Mouse (Mus musculus) CH12.LX (cell line): ENCODE data around the gene Dcdc2a. TPM values are rescaled to one million over a fixed set of nuclear protein-coding genes. Genes with fewer than 3 reads are reported as not detected.
A peak's percentile ranks its signal among the peaks of the same experiment; 100 is the strongest.

Source experiments
- DNase-seq: peaks from one replicate; pipeline ENCODE4 v3.0.0-alpha.2; 2013; ENCODE audit errors: extremely low read depth
- H3K27ac ChIP-seq: 2 replicates; pipeline ENCODE4 v1.5.1; 2012; ENCODE audit warnings: low read depth, mild to moderate bottlenecking, control low read depth, moderate library complexity; ENCODE audit not compliant: insufficient read depth
- H3K27me3 ChIP-seq: replicated peaks from 2 replicates; pipeline ENCODE3; 2012; ENCODE audit warnings: inconsistent platforms
- H3K36me3 ChIP-seq, 2 experiments: replicated peaks in 1 of 2; 2 replicates each; pipeline versions ENCODE3 to v1.6.1; 2012; ENCODE audit warnings: inconsistent platforms in 1 of 2, low read length in 1 of 2, mild to moderate bottlenecking in 1 of 2, mixed read lengths in 1 of 2, moderate library complexity in 1 of 2; ENCODE audit not compliant: control insufficient read depth in 1 of 2, insufficient read depth in 1 of 2
- H3K4me1 ChIP-seq, 2 experiments: 2 replicates each; pipeline ENCODE4 v1.6.1; 2012; ENCODE audit warnings: inconsistent platforms in 1 of 2, moderate library complexity in 1 of 2; ENCODE audit not compliant: insufficient read depth in 2 of 2, control insufficient read depth in 1 of 2
- H3K4me2 ChIP-seq: 2 replicates; pipeline ENCODE4 v1.6.1; 2012; ENCODE audit warnings: low read depth, mild to moderate bottlenecking, control low read depth; ENCODE audit not compliant: poor library complexity, insufficient read depth, severe bottlenecking
- H3K4me3 ChIP-seq, 3 experiments: fragments of 150-350 bp in 1 of 3; sonication (generic) in 1 of 3; replicated peaks in 1 of 3; 2 replicates each; pipeline versions ENCODE3 to v1.5.1; 2011 to 2012; ENCODE audit warnings: low read depth in 2 of 3, low read length in 2 of 3, mild to moderate bottlenecking in 2 of 3, moderate library complexity in 2 of 3, control low read depth in 1 of 3, improper control_type of control experiment in 1 of 3, inconsistent platforms in 1 of 3, mixed read lengths in 1 of 3; ENCODE audit not compliant: poor library complexity in 1 of 3
- H3K79me2 ChIP-seq: replicated peaks from 2 replicates; pipeline ENCODE4 v1.6.1; 2012; ENCODE audit warnings: mild to moderate bottlenecking, moderate library complexity; ENCODE audit not compliant: control insufficient read depth, poor library complexity, insufficient read depth, severe bottlenecking; ENCODE audit errors: extremely low read depth
- H3K9ac ChIP-seq: 2 replicates; pipeline ENCODE4 v1.6.1; 2012; ENCODE audit warnings: low read depth, mild to moderate bottlenecking, control low read depth, moderate library complexity; ENCODE audit not compliant: insufficient read depth
- H3K9me3 ChIP-seq: replicated peaks from 2 replicates; pipeline ENCODE3; 2012; ENCODE audit warnings: low read length, inconsistent platforms, mixed read lengths
- CTCF ChIP-seq, 2 experiments: IDR thresholded peaks in 1 of 2; conservative IDR thresholded peaks in 1 of 2; 2 replicates each; pipeline ENCODE4 v1.5.1; 2011 to 2012; ENCODE audit warnings: low read depth in 2 of 2, low read length in 2 of 2, improper control_type of control experiment in 1 of 2, inconsistent platforms in 1 of 2, mild to moderate bottlenecking in 1 of 2, moderate library complexity in 1 of 2
- ELF1 ChIP-seq: IDR thresholded peaks from 2 replicates; pipeline ENCODE4 v1.6.1; 2014; ENCODE audit warnings: low read depth, mild to moderate bottlenecking, inconsistent platforms, low read length, improper control_type of control experiment
- ETS1 ChIP-seq: conservative IDR thresholded peaks from 2 replicates; pipeline ENCODE4 v1.6.1; 2012; ENCODE audit warnings: low read depth, mild to moderate bottlenecking, inconsistent platforms, low read length, improper control_type of control experiment, moderate library complexity
- JUND ChIP-seq: conservative IDR thresholded peaks from 2 replicates; pipeline ENCODE4 v1.6.1; 2011; ENCODE audit warnings: low read depth, low read length, improper control_type of control experiment
- MAFK ChIP-seq: IDR thresholded peaks from 2 replicates; pipeline ENCODE4 v1.6.1; 2011; ENCODE audit warnings: low read length, improper control_type of control experiment; ENCODE audit not compliant: insufficient replicate concordance
- MAX ChIP-seq: IDR thresholded peaks from 2 replicates; pipeline ENCODE4 v1.6.1; 2011; ENCODE audit warnings: low read length, improper control_type of control experiment
- MAZ ChIP-seq: IDR thresholded peaks from 2 replicates; pipeline ENCODE4 v1.6.1; 2012; ENCODE audit warnings: low read depth, mild to moderate bottlenecking, inconsistent platforms, low read length, improper control_type of control experiment, moderate library complexity
- NELFE ChIP-seq: IDR thresholded peaks from 2 replicates; pipeline ENCODE4 v1.6.1; 2011; ENCODE audit warnings: low read depth, low read length, improper control_type of control experiment
- NRF1 ChIP-seq: IDR thresholded peaks from 2 replicates; pipeline ENCODE4 v1.6.1; 2014; ENCODE audit warnings: low read depth, mild to moderate bottlenecking, inconsistent platforms, low read length, improper control_type of control experiment, moderate library complexity
- POLR2AphosphoS2 ChIP-seq: IDR thresholded peaks from 2 replicates; pipeline ENCODE4 v1.6.1; 2011; ENCODE audit warnings: low read depth, low read length, improper control_type of control experiment
- RAD21 ChIP-seq: IDR thresholded peaks from 2 replicates; pipeline ENCODE4 v1.6.1; 2011; ENCODE audit warnings: low read depth, mild to moderate bottlenecking, low read length, improper control_type of control experiment, moderate library complexity
- RCOR1 ChIP-seq: conservative IDR thresholded peaks from 2 replicates; pipeline ENCODE4 v1.6.1; 2012; ENCODE audit warnings: low read depth, mild to moderate bottlenecking, inconsistent platforms, low read length, improper control_type of control experiment
- SIN3A ChIP-seq: IDR thresholded peaks from 2 replicates; pipeline ENCODE4 v1.6.1; 2012; ENCODE audit warnings: low read length, improper control_type of control experiment, inconsistent platforms
- SMC3 ChIP-seq: IDR thresholded peaks from 2 replicates; pipeline ENCODE4 v1.6.1; 2011; ENCODE audit warnings: low read depth, low read length, improper control_type of control experiment
- TCF12 ChIP-seq: IDR thresholded peaks from 2 replicates; pipeline ENCODE4 v1.6.1; 2014; ENCODE audit warnings: low read depth, mild to moderate bottlenecking, inconsistent platforms, low read length, improper control_type of control experiment
- UBTF ChIP-seq: IDR thresholded peaks from 2 replicates; pipeline ENCODE4 v1.6.1; 2012; ENCODE audit warnings: low read depth, mild to moderate bottlenecking, inconsistent platforms, low read length, improper control_type of control experiment, moderate library complexity
- USF1 ChIP-seq: IDR thresholded peaks from 2 replicates; pipeline ENCODE4 v1.6.1; 2014; ENCODE audit warnings: low read depth, mild to moderate bottlenecking, inconsistent platforms, low read length, improper control_type of control experiment
- ZKSCAN1 ChIP-seq: IDR thresholded peaks from 2 replicates; pipeline ENCODE4 v1.6.1; 2012; ENCODE audit warnings: low read depth, inconsistent platforms, low read length, improper control_type of control experiment, borderline replicate concordance
- ZNF384 ChIP-seq: IDR thresholded peaks from 2 replicates; pipeline ENCODE4 v1.6.1; 2012; ENCODE audit warnings: low read depth, low read length, improper control_type of control experiment, inconsistent platforms
- dilution Hi-C: fragments of 300-500 bp; cut with MboI; formaldehyde crosslinking; loops from 2 replicates; pipeline ENCODE4 v1.14.3; 2020; ENCODE audit warnings: low sequenced_read_pairs; ENCODE audit not compliant: extremely low pct_unique_long_range_greater_than_20kb, extremely low pct_ligation_motif_present
- in situ Hi-C: fragments of 300-500 bp; cut with MboI; formaldehyde crosslinking; loops from 3 replicates; pipeline ENCODE4 v1.14.3; 2019; ENCODE audit warnings: low sequenced_read_pairs, low pct_ligation_motif_present, low pct_unique_long_range_greater_than_20kb, mixed read lengths
- polyA plus RNA-seq: library from polyadenylated mRNA; unstranded; fragments of >175 nt; gene quantifications from 2 replicates; pipeline ENCODE4 v1.2.1, GENCODE M21; 2012; ENCODE audit warnings: low read depth; ENCODE audit not compliant: insufficient read length
- total RNA-seq, 2 experiments: library from RNA; depleted of rRNA; stranded (reverse); fragments of 300-350 nt in 1 of 2; fragments of >200 nt in 1 of 2; gene quantifications; 2 replicates each; pipeline ENCODE4 v1.2.3; 2012 to 2014

The Dcdc2a gene
- total and polyA plus RNA-seq, 3 experiments: not detected

DNA sequence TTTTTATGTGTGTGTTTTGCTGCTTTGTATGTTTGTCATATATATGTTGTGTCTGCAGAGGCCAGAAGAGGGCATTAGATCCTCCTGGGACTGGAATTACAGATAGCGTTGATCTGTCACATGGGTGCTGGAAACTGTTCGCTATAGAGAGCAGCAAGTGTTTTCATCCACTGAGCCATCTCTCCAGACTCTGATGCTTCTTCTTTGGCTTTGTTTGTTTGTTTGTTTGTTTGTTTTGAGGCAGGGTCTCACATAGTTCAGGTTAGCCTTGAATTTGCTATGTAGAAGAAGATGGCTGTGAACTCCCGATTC is 28.7 kb upstream of the Dcdc2a start:
- no peak for DNase-seq
- dilution Hi-C loops: no loop called here
- Histone ChIP-seq H3K36me3 (no peaks in the 10 kb centered on the region), H3K27ac (no peak overlapping the region), H3K9me3 (no peaks in the 10 kb centered on the region), H3K4me1 (0 out of 4 replicates have a peak, but pooled peaks cover 0 to 4% of the 10 kb centered on the region in 2 experiments), H3K4me3 (no peak overlapping the region), H3K4me2 (no peak overlapping the region), H3K79me2 (no peaks in the 10 kb centered on the region), H3K27me3 (no peaks in the 10 kb centered on the region), H3K9ac (no peak overlapping the region)
- no peak for TF ChIP-seq NELFE
- no peak for TF ChIP-seq RAD21
- TF ChIP-seq CTCF (conservative IDR thresholded peaks at IDR 0.05 in 1 of 2, IDR thresholded peaks at IDR 0.05 in 1 of 2; ENCODE audit: low read depth in 2 of 2, low read length in 2 of 2): peak in 1 of 2 experiments; percentile 28; a peak in 2 of 4 replicates
- no peak for TF ChIP-seq SMC3
- TF ChIP-seq MAZ: no peak
- TF ChIP-seq RCOR1: no peak
- in situ Hi-C loops: no loop called here

- H3K27ac ChIP-seq: no peak overlapping the region
- no peaks in the 10 kb centered on the region for H3K27me3 ChIP-seq
- H3K36me3 ChIP-seq: no peaks in the 10 kb centered on the region
- no peak overlapping the region for H3K4me3 ChIP-seq
- H3K9me3 ChIP-seq: no peaks in the 10 kb centered on the region
- no peak for DNase-seq
- H3K79me2 ChIP-seq: no peaks in the 10 kb centered on the region
- dilution Hi-C loops (no loop called here), in situ Hi-C loops (no loop called here)
- H3K4me1 ChIP-seq: no peaks in the 10 kb centered on the region
- no peak overlapping the region for H3K4me2 ChIP-seq
- TF ChIP-seq MAFK (no peak), ETS1 (no peak), POLR2AphosphoS2 (no peak), ZKSCAN1 (no peak), ZNF384 (no peak), UBTF (no peak), NELFE (no peak)
- TF ChIP-seq, all 38 proteins: peak for 0
- no peak overlapping the region for H3K9ac ChIP-seq
These were observed 16.3 kb upstream of the Dcdc2a start for GRCm38 (mm10) chr13:25039488-25039887.

- dilution Hi-C loops (no loop called here), in situ Hi-C loops (no loop called here)
- Histone ChIP-seq H3K4me2 (no peak overlapping the region), H3K79me2 (no peaks in the 10 kb centered on the region)
- no peak for TF ChIP-seq NRF1
- no peak for TF ChIP-seq JUND
- no peak for TF ChIP-seq MAZ
- TF ChIP-seq RAD21: no peak
- no peak for TF ChIP-seq USF1
- TF ChIP-seq MAX: no peak
- no peak for TF ChIP-seq TCF12
- TF ChIP-seq ELF1: no peak
- no peak for TF ChIP-seq ZNF384
- TF ChIP-seq SIN3A: no peak
- TF ChIP-seq, all 38 proteins: peak for 0
- no peak for DNase-seq
- Histone ChIP-seq H3K4me3 (no peak overlapping the region), H3K27ac (no peak overlapping the region), H3K9me3 (peaks cover 6% of the 10 kb centered on the region), H3K9ac (no peak overlapping the region), H3K27me3 (no peaks in the 10 kb centered on the region), H3K4me1 (no peaks in the 10 kb centered on the region), H3K36me3 (no peaks in the 10 kb centered on the region)
These were observed 3.1 kb upstream of the Dcdc2a start for GRCm38 (mm10) chr13:25052671-25053070.
